Mouse (Mus musculus) kidney, postnatal 14 days (tissue): ENCODE results near the gene Ppp1r9b.

Experiments used
- DNase-seq: peaks from one replicate; pipeline ENCODE4 v3.0.0; 2022; ENCODE audit warnings: mixed read lengths

Ppp1r9b gene

GRCm38 (mm10) chr11:95024439-95025184 lies 33.8 kb downstream of the Ppp1r9b start:
- DNase-seq = peak; percentile 68

- DNase-seq = no peak
Measured at GRCm38 (mm10) chr11:95025227-95026012, 34.6 kb downstream of the Ppp1r9b start.

GRCm38 (mm10) chr11:95026090-95026542 lies 35.3 kb downstream of the Ppp1r9b start:
- DNase-seq = no peak

GRCm38 (mm10) chr11:95026849-95027248 lies 36.0 kb downstream of the Ppp1r9b start:
- no peak for DNase-seq

- no peak for DNase-seq
Measured at GRCm38 (mm10) chr11:95027850-95028470, 37.1 kb downstream of the Ppp1r9b start.

- DNase-seq = peak; percentile 48
Measured at GRCm38 (mm10) chr11:95032945-95033344, 42.1 kb downstream of the Ppp1r9b start.

GRCm38 (mm10) chr11:95033617-95034016 lies 42.8 kb downstream of the Ppp1r9b start:
- no peak for DNase-seq

GRCm38 (mm10) chr11:95034902-95035301 lies 44.1 kb downstream of the Ppp1r9b start:
- no peak for DNase-seq

GRCm38 (mm10) chr11:95036521-95036920 lies 45.7 kb downstream of the Ppp1r9b start:
- no peak for DNase-seq

GRCm38 (mm10) chr11:95037306-95037705 lies 46.5 kb downstream of the Ppp1r9b start:
- no peak for DNase-seq

- DNase-seq = no peak
Measured at GRCm38 (mm10) chr11:95038156-95038817, 47.5 kb downstream of the Ppp1r9b start.

- DNase-seq = peak; percentile 80
Measured at GRCm38 (mm10) chr11:95038818-95039655, 48.2 kb downstream of the Ppp1r9b start.

GRCm38 (mm10) chr11:95039766-95040165 lies 48.9 kb downstream of the Ppp1r9b start:
- DNase-seq = peak; percentile 53

- DNase-seq = peak; percentile 92
Measured at GRCm38 (mm10) chr11:95040491-95041138, 49.8 kb downstream of the Ppp1r9b start.

- peak; percentile 98 for DNase-seq
Measured at GRCm38 (mm10) chr11:95041139-95041609, 50.3 kb downstream of the Ppp1r9b start, which contains the start of gene Pdk2. Gene Pdk2 (minus strand): TSS chr11:95041354.

GRCm38 (mm10) chr11:95042096-95042495 lies 51.3 kb downstream of the Ppp1r9b start:
- peak; percentile 91 for DNase-seq

GRCm38 (mm10) chr11:95043060-95043459 lies 52.2 kb downstream of the Ppp1r9b start:
- no peak for DNase-seq

- DNase-seq = no peak
Measured at GRCm38 (mm10) chr11:95043608-95044007, 52.8 kb downstream of the Ppp1r9b start.

- no peak for DNase-seq
Measured at GRCm38 (mm10) chr11:95044185-95044870, 53.5 kb downstream of the Ppp1r9b start.

- peak; percentile 73 for DNase-seq
Measured at GRCm38 (mm10) chr11:95046980-95047680, 56.3 kb downstream of the Ppp1r9b start.
